Mouse (Mus musculus) stomach, embryonic 15.5 days (tissue): ENCODE results near the gene Slc36a1. TPM values are rescaled to one million over a fixed set of nuclear protein-coding genes. Genes with fewer than 3 reads are reported as not detected.

Experiments
- ATAC-seq: fragments of 200-750 bp; cut with Nextera tagmentation; 2 replicates; pipeline ENCODE4 v1.8.0; 2017; ENCODE audit warnings: low read depth, moderate number of reproducible peaks, moderate TSS enrichment; ENCODE audit not compliant: insufficient read depth, low FRiP score
- H3K27ac ChIP-seq: fragments of 300-500 bp; sonication (generic); 2 replicates; pipeline ENCODE4 v1.5.1; 2015; ENCODE audit warnings: mild to moderate bottlenecking, inconsistent platforms
- H3K27me3 ChIP-seq: fragments of 300-500 bp; sonication (generic); replicated peaks from 2 replicates; pipeline ENCODE4 v1.6.1; 2015; ENCODE audit warnings: inconsistent platforms
- H3K36me3 ChIP-seq: fragments of 300-500 bp; sonication (generic); 2 replicates; pipeline ENCODE4 v1.6.1; 2015; ENCODE audit warnings: inconsistent platforms
- H3K4me1 ChIP-seq: fragments of 300-500 bp; sonication (generic); 2 replicates; pipeline ENCODE4 v1.6.1; 2015; ENCODE audit warnings: inconsistent platforms
- H3K4me2 ChIP-seq: fragments of 300-500 bp; sonication (generic); 2 replicates; pipeline ENCODE4 v1.6.1; 2015; ENCODE audit warnings: mild to moderate bottlenecking, inconsistent platforms
- H3K4me3 ChIP-seq: fragments of 300-500 bp; sonication (generic); replicated peaks from 2 replicates; pipeline ENCODE4 v1.5.1; 2015; ENCODE audit warnings: inconsistent platforms
- H3K9ac ChIP-seq: fragments of 300-500 bp; sonication (generic); 2 replicates; pipeline ENCODE4 v1.6.1; 2015; ENCODE audit warnings: inconsistent platforms
- H3K9me3 ChIP-seq: fragments of 300-500 bp; sonication (generic); 2 replicates; pipeline ENCODE4 v1.6.1; 2016; ENCODE audit warnings: inconsistent platforms
- WGBS: fragments of 180-500 bp; shearing (Covaris S2); methylation state at CpG from one replicate; pipeline ENCODE4 v1.1.7; 2015; 5-methylcytosine and 5-hydroxymethylcytosine counted together
- polyA plus RNA-seq: library from polyadenylated mRNA; unstranded; fragments of >200 nt; fragmentation: Nextera tagmentation; extraction: Ambion mirVana; gene quantifications from 2 replicates; pipeline ENCODE4 v1.2.1, GENCODE M21; 2015

The Slc36a1 gene
- polyA plus RNA-seq, 1 experiment from 2014 or later: 2.1 TPM

DNA sequence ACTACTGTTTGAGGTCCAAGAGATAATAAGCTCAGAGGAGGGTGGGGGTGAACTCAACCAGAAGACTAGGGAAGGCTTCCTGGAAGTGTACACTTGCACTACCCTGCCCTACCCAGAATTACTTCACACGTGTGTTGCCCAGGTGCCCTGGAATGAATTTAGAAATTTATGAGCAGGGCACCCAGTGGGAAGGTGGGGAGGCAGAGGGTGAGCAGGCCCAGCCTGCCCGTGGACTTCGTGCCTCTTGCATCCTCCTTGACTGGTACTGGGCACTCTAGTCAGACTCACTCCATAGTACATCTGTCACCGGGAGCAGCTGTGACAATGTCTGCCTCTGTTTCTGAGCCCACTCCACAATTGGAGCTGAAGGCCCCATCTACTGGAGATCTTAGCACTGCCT is 9.4 kb downstream of the Slc36a1 start:
- H3K4me2 ChIP-seq: no peak overlapping the region
- no peak overlapping the region for H3K4me3 ChIP-seq
- H3K27me3 ChIP-seq: no peaks in the 10 kb centered on the region
- H3K9me3 ChIP-seq: no peaks in the 10 kb centered on the region
- no peaks in the 10 kb centered on the region for H3K36me3 ChIP-seq
- H3K4me1 ChIP-seq: no peaks in the 10 kb centered on the region
- no peak overlapping the region for H3K9ac ChIP-seq
- 87% methylated on average over 4 of the region's 4 CpGs for whole genome bisulfite sequencing
- no peak overlapping the region for H3K27ac ChIP-seq
- no peak for ATAC-seq

DNA sequence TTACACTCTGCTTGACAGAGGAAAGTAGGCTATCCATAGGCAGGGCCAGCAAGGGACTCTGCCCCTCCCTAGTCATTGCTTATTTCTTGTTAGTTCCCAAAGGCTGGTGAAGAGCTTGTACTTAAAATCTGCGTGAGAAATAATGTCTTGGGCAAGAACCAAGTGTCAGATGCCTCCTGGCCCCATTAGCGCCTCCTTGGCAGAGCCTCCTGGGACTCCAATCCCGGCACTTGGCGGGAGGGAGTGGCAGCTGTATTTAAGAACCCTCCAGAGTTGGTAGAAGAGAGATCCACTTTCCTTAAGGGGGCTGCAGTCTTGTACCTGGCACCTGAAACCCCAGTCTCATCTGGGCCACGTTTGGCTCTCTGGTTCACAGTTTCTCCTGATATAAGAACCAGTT is 10.0 kb downstream of the Slc36a1 start:
- Histone ChIP-seq H3K27me3 (no peaks in the 10 kb centered on the region), H3K4me2 (no peak overlapping the region)
- no peak for ATAC-seq

DNA sequence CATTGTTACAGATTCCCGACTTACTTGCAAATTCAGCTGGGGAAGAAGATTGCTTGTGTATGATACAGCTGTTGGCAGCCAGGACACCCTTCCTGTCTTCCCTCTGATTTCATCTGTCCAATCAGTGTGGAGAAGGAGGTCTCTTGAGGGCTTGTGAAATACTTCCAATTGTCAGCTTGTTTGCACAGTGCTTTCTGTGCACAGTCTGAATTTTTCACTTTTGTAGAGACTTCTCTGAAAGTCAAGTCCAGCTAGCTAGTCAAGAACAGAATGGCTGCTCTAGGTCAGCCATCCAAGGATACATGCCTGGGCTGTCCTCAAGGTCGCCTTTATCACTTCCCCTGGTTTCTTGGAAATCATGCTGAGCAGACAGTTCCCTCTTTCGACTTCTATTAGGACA is 10.8 kb downstream of the Slc36a1 start:
- Histone ChIP-seq H3K4me3 (no peak overlapping the region), H3K9ac (no peak overlapping the region), H3K36me3 (no peaks in the 10 kb centered on the region), H3K27me3 (no peaks in the 10 kb centered on the region), H3K27ac (no peak overlapping the region), H3K4me1 (no peaks in the 10 kb centered on the region), H3K9me3 (no peaks in the 10 kb centered on the region), H3K4me2 (no peak overlapping the region)
- 63% methylated on average over 3 of the region's 3 CpGs for WGBS
- ATAC-seq: no peak

More for the DNA sequence above, 10.0 kb downstream of the Slc36a1 start:
- Histone ChIP-seq H3K27ac (no peak overlapping the region), H3K4me3 (no peak overlapping the region), H3K9me3 (no peaks in the 10 kb centered on the region), H3K4me1 (no peaks in the 10 kb centered on the region), H3K9ac (no peak overlapping the region), H3K36me3 (no peaks in the 10 kb centered on the region)
- 77% methylated on average over 5 of the region's 5 CpGs for WGBS

GRCm38 (mm10) chr11:55216061-55216460 is 11.9 kb downstream of the Slc36a1 start:
- no peak for ATAC-seq
- Histone ChIP-seq H3K36me3 (no peaks in the 10 kb centered on the region), H3K4me3 (no peak overlapping the region), H3K9ac (no peak overlapping the region), H3K4me1 (no peaks in the 10 kb centered on the region), H3K27me3 (no peaks in the 10 kb centered on the region), H3K9me3 (no peaks in the 10 kb centered on the region), H3K27ac (no peak overlapping the region), H3K4me2 (no peak overlapping the region)
- 68% methylated on average over 3 of the region's 4 CpGs for WGBS

DNA sequence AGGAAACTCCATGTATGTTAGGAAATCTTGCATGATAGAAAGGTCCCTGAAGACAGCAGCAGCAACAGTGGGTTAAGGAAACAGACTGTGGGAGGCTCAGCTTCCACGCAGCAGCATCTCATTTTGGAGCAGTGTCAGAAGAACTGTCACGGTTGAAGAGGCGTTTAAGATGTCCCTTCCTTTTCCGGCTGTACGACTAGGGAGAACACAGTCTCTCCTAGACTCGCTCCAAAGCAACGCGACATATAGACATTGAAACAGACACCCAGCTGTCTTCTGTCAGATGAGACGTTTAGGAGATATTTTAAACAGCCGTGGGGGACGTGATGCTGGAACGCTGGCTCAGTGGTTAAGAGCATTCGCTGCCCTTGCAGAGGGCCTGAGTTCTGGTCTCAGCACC is 12.7 kb downstream of the Slc36a1 start:
- 51% methylated on average over 13 of the region's 13 CpGs for WGBS
- Histone ChIP-seq H3K27me3 (no peaks in the 10 kb centered on the region), H3K4me1 (no peaks in the 10 kb centered on the region), H3K36me3 (no peaks in the 10 kb centered on the region), H3K27ac (no peak overlapping the region), H3K9me3 (no peaks in the 10 kb centered on the region), H3K4me2 (no peak overlapping the region), H3K4me3 (no peak overlapping the region), H3K9ac (no peak overlapping the region)
- no peak for ATAC-seq

GRCm38 (mm10) chr11:55217418-55217817 is 13.3 kb downstream of the Slc36a1 start:
- H3K9me3 ChIP-seq: no peaks in the 10 kb centered on the region

GRCm38 (mm10) chr11:55217880-55218279 is 13.7 kb downstream of the Slc36a1 start:
- Histone ChIP-seq H3K36me3 (no peaks in the 10 kb centered on the region), H3K27ac (no peak overlapping the region), H3K9me3 (no peaks in the 10 kb centered on the region), H3K4me1 (no peaks in the 10 kb centered on the region), H3K27me3 (no peaks in the 10 kb centered on the region), H3K9ac (no peak overlapping the region), H3K4me3 (no peak overlapping the region), H3K4me2 (no peak overlapping the region)
- no peak for ATAC-seq
- 88% methylated on average over 7 of the region's 7 CpGs for WGBS

More at GRCm38 (mm10) chr11:55217418-55217817, 13.3 kb downstream of the Slc36a1 start:
- Histone ChIP-seq H3K4me1 (no peaks in the 10 kb centered on the region), H3K9ac (no peak overlapping the region), H3K27ac (no peak overlapping the region), H3K4me2 (no peak overlapping the region), H3K4me3 (no peak overlapping the region), H3K27me3 (no peaks in the 10 kb centered on the region), H3K36me3 (no peaks in the 10 kb centered on the region)
- WGBS: 70% methylated on average over 4 of the region's 4 CpGs
- ATAC-seq: peak; percentile 37; the same call in 1 of the 2 replicates

GRCm38 (mm10) chr11:55218473-55218872 is 14.3 kb downstream of the Slc36a1 start:
- Histone ChIP-seq H3K9me3 (no peaks in the 10 kb centered on the region), H3K27me3 (no peaks in the 10 kb centered on the region), H3K4me1 (no peaks in the 10 kb centered on the region), H3K4me3 (no peak overlapping the region), H3K27ac (no peak overlapping the region), H3K4me2 (no peak overlapping the region), H3K9ac (no peak overlapping the region), H3K36me3 (no peaks in the 10 kb centered on the region)
- whole genome bisulfite sequencing: 81% methylated on average over 3 of the region's 3 CpGs
- no peak for ATAC-seq

DNA sequence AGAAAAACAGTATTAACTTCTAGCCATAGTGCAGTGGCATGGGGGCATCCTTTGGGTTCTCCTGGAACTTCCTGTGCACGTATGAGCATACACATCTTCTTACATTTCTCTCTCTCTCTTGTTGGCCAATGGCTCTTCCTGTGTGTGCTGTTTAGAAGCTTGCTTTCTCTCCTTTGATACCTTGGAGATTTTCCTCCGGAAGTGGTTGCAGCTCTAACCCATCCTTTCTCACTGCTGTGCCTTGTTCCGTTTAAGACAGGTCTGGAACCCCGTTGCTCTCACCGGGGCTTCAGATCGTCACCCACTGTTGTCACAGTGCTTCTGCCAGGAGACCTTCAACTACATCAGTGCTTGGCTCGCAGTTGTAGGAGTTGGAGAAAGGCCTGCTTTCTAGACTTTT is 17.2 kb downstream of the Slc36a1 start:
- H3K4me2 ChIP-seq: no peak overlapping the region
- WGBS: 89% methylated on average over 7 of the region's 7 CpGs
- H3K27me3 ChIP-seq: no peaks in the 10 kb centered on the region
- no peak overlapping the region for H3K4me3 ChIP-seq
- ATAC-seq: no peak
- H3K9me3 ChIP-seq: no peaks in the 10 kb centered on the region
- no peaks in the 10 kb centered on the region for H3K4me1 ChIP-seq
- no peak overlapping the region for H3K9ac ChIP-seq
- H3K27ac ChIP-seq: no peak overlapping the region
- 0 out of 2 replicates have a peak, but pooled peaks cover 6% of the 10 kb centered on the region for H3K36me3 ChIP-seq

DNA sequence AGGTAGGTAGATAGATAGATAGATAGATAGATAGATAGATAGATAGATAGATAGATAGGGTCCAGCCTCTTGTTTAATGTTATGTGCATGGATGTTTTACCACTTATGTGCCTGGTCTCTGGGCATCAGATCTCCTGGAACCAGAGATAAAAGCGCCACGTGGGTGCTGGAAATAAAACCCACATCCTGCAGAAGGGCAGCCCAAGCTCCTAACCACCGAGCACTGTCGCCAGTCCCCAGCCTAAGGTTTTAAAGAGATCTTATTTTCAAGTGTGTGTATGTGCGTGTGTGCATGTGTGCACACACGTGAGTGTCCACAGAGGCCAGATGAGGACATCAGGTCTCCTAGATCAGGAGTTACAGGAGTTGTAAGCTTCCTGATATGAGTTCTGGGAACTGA is 26.9 kb downstream of the Slc36a1 start:
- no peak overlapping the region for H3K9ac ChIP-seq
- H3K36me3 ChIP-seq: no peaks in the 10 kb centered on the region
- H3K9me3 ChIP-seq: no peaks in the 10 kb centered on the region
- H3K4me1 ChIP-seq: no peaks in the 10 kb centered on the region
- ATAC-seq: no peak
- no peak overlapping the region for H3K4me2 ChIP-seq
- WGBS: 84% methylated on average over 6 of the region's 6 CpGs
- no peak overlapping the region for H3K27ac ChIP-seq
- no peak overlapping the region for H3K4me3 ChIP-seq
- no peaks in the 10 kb centered on the region for H3K27me3 ChIP-seq

DNA sequence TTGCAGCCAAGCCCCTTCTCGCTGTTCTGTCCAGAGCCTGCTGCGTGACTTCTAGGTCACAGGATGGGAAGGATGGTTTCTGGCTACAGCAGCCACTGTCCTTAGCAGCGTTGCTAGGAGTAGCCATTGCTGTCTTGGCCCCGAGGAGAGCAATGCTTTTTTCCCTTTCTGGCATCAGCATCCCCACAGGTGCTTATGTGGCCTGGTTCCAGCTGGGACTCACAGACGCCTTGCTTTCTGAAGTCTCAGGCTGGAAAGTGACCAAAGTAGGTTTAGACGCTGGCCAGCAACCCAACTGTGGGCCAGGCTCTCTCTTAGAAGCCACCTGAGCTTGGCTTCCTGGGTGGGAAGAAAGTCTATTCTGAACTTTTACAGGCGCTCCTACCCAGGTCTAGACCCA is 30.1 kb downstream of the Slc36a1 start:
- no peaks in the 10 kb centered on the region for H3K4me1 ChIP-seq
- no peak overlapping the region for H3K4me2 ChIP-seq
- no peak overlapping the region for H3K9ac ChIP-seq
- no peaks in the 10 kb centered on the region for H3K9me3 ChIP-seq
- H3K4me3 ChIP-seq: no peak overlapping the region
- no peak overlapping the region for H3K27ac ChIP-seq
- H3K27me3 ChIP-seq: no peaks in the 10 kb centered on the region
- WGBS: 82% methylated on average over 7 of the region's 7 CpGs
- no peaks in the 10 kb centered on the region for H3K36me3 ChIP-seq
- ATAC-seq: no peak

DNA sequence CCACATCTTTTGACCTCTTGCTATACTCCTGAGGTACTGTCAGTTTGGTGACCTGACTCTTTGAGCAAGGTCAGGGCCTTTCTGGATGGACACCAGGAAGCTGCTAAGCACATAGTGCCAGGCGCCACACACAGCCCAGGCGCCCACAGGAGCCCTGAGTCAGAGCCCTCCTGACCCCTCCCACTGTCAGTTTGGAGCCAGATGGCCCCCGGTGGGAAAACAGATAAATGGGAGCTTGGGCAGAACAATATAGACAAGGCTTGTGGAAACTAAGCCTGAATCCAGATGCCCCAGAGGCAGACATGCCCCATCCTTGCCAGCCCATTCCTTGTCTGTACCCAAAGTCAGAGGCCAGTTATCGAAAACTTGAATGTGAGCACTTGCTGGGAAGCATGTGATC is 30.6 kb downstream of the Slc36a1 start:
- Histone ChIP-seq H3K4me3 (no peak overlapping the region), H3K27ac (no peak overlapping the region), H3K4me2 (no peak overlapping the region), H3K27me3 (no peaks in the 10 kb centered on the region), H3K4me1 (no peaks in the 10 kb centered on the region), H3K36me3 (no peaks in the 10 kb centered on the region), H3K9me3 (no peaks in the 10 kb centered on the region), H3K9ac (no peak overlapping the region)
- ATAC-seq: no peak
- 75% methylated on average over 4 of the region's 4 CpGs for WGBS

DNA sequence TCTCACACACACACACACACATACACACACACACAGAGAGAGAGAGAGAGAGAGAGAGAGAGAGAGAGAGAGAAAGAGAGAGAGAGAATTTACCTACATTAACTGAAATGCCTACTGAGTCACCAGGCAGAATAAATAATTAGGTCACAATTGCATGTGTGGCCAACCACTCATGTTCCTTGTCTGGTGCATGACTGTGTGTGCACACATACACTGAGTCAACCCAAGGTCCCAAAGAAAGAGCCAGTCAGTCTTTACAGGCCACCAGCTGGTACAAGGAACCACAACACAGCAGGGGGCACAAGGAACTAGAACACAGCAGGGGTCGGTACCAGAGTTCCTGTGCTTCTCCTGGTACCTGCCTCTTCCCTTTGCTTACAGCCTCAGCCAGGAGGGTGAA is 32.7 kb downstream of the Slc36a1 start:
- H3K4me3 ChIP-seq: no peak overlapping the region
- no peaks in the 10 kb centered on the region for H3K4me1 ChIP-seq
- no peak for ATAC-seq
- no peak overlapping the region for H3K4me2 ChIP-seq
- no peak overlapping the region for H3K27ac ChIP-seq
- H3K36me3 ChIP-seq: no peaks in the 10 kb centered on the region
- no peaks in the 10 kb centered on the region for H3K27me3 ChIP-seq
- no peaks in the 10 kb centered on the region for H3K9me3 ChIP-seq
- H3K9ac ChIP-seq: no peak overlapping the region
- WGBS: 72% methylated on average over 1 of the region's 1 CpGs
